Mouse (Mus musculus) hindbrain, embryonic 12.5 days (tissue): ENCODE data around the gene Nprl3. TPM values are rescaled to one million over a fixed set of nuclear protein-coding genes. Genes with fewer than 3 reads are reported as not detected.

Source experiments
- ATAC-seq: fragments of 200-750 bp; cut with Nextera tagmentation; 2 replicates; pipeline ENCODE4 v1.8.0; 2017; ENCODE audit warnings: moderate TSS enrichment; ENCODE audit not compliant: low FRiP score
- H3K27ac ChIP-seq: fragments of 300-500 bp; sonication (generic); 2 replicates; pipeline ENCODE4 v1.5.1; 2016; ENCODE audit warnings: mild to moderate bottlenecking
- H3K27me3 ChIP-seq: fragments of 300-500 bp; sonication (generic); 2 replicates; pipeline ENCODE4 v1.6.1; 2016; ENCODE audit warnings: mild to moderate bottlenecking
- H3K36me3 ChIP-seq: fragments of 300-500 bp; sonication (generic); 2 replicates; pipeline ENCODE4 v1.6.1; 2016; ENCODE audit warnings: mild to moderate bottlenecking
- H3K4me1 ChIP-seq: fragments of 300-500 bp; sonication (generic); 2 replicates; pipeline ENCODE4 v1.6.1; 2016
- H3K4me2 ChIP-seq: fragments of 300-500 bp; sonication (generic); replicated peaks from 2 replicates; pipeline ENCODE4 v1.6.1; 2016; ENCODE audit warnings: mild to moderate bottlenecking
- H3K4me3 ChIP-seq: fragments of 300-500 bp; sonication (generic); 2 replicates; pipeline ENCODE4 v1.5.1; 2016; ENCODE audit warnings: mild to moderate bottlenecking
- H3K9ac ChIP-seq: fragments of 300-500 bp; sonication (generic); 2 replicates; pipeline ENCODE4 v1.6.1; 2016; ENCODE audit warnings: mild to moderate bottlenecking, moderate library complexity
- H3K9me3 ChIP-seq: fragments of 300-500 bp; sonication (generic); replicated peaks from 2 replicates; pipeline ENCODE4 v1.6.1; 2016; ENCODE audit warnings: mild to moderate bottlenecking
- WGBS: fragments of 180-500 bp; shearing (Covaris S2); methylation state at CpG from one replicate; pipeline ENCODE4 v1.1.7; 2016; 5-methylcytosine and 5-hydroxymethylcytosine counted together
- polyA plus RNA-seq: library from polyadenylated mRNA; unstranded; fragments of >200 nt; fragmentation: Nextera tagmentation; extraction: Ambion mirVana; gene quantifications from 2 replicates; pipeline ENCODE4 v1.2.1, GENCODE M21; 2016

The Nprl3 gene
- polyA plus RNA-seq, 1 experiment from 2014 or later, result 51.3 TPM

GRCm38 (mm10) chr11:32262674-32263415 is 4.7 kb downstream of the Nprl3 start:
- 80% methylated on average over 10 of the region's 10 CpGs for WGBS
- no peak for ATAC-seq
- H3K27ac ChIP-seq, result peak overlapping the region; percentile 14; the same call in 1 of the 2 replicates
- no peak overlapping the region for H3K9ac ChIP-seq
- H3K36me3 ChIP-seq, result peaks cover 14% of the 10 kb centered on the region; the same call in 1 of the 2 replicates
- no peak overlapping the region for H3K4me3 ChIP-seq
- no peaks in the 10 kb centered on the region for H3K27me3 ChIP-seq
- H3K4me1 ChIP-seq, result peaks cover 10% of the 10 kb centered on the region
- H3K9me3 ChIP-seq, result no peaks in the 10 kb centered on the region
- no peak overlapping the region for H3K4me2 ChIP-seq

GRCm38 (mm10) chr11:32256566-32256965 is 10.9 kb downstream of the Nprl3 start:
- Histone ChIP-seq H3K9me3 (no peaks in the 10 kb centered on the region), H3K4me2 (no peak overlapping the region), H3K27me3 (no peaks in the 10 kb centered on the region), H3K9ac (no peak overlapping the region), H3K27ac (no peak overlapping the region), H3K4me1 (no peaks in the 10 kb centered on the region), H3K36me3 (peaks cover 27% of the 10 kb centered on the region), H3K4me3 (no peak overlapping the region)
- ATAC-seq, result no peak
- 87% methylated on average over 3 of the region's 3 CpGs for WGBS

GRCm38 (mm10) chr11:32256146-32256545 is 11.4 kb downstream of the Nprl3 start:
- no peak overlapping the region for H3K4me2 ChIP-seq
- ATAC-seq, result no peak
- no peak overlapping the region for H3K27ac ChIP-seq
- H3K4me3 ChIP-seq, result no peak overlapping the region
- H3K4me1 ChIP-seq, result no peaks in the 10 kb centered on the region
- no peaks in the 10 kb centered on the region for H3K9me3 ChIP-seq
- H3K27me3 ChIP-seq, result no peaks in the 10 kb centered on the region
- H3K36me3 ChIP-seq, result peaks cover 31% of the 10 kb centered on the region
- no peak overlapping the region for H3K9ac ChIP-seq
- 88% methylated on average over 1 of the region's 1 CpGs for WGBS

- WGBS, result 97% methylated on average over 1 of the region's 1 CpGs
- Histone ChIP-seq H3K4me1 (no peaks in the 10 kb centered on the region), H3K9ac (no peak overlapping the region), H3K27ac (no peak overlapping the region), H3K4me2 (no peak overlapping the region), H3K9me3 (no peaks in the 10 kb centered on the region), H3K4me3 (no peak overlapping the region), H3K36me3 (peaks cover 47% of the 10 kb centered on the region), H3K27me3 (no peaks in the 10 kb centered on the region)
- ATAC-seq, result no peak
Observed at GRCm38 (mm10) chr11:32253121-32253520, 14.4 kb downstream of the Nprl3 start.

- 90% methylated on average over 8 of the region's 8 CpGs for WGBS
- Histone ChIP-seq H3K27ac (no peak overlapping the region), H3K9ac (no peak overlapping the region), H3K4me3 (no peak overlapping the region), H3K4me1 (no peaks in the 10 kb centered on the region), H3K9me3 (no peaks in the 10 kb centered on the region), H3K27me3 (no peaks in the 10 kb centered on the region), H3K36me3 (peaks cover 66% of the 10 kb centered on the region), H3K4me2 (no peak overlapping the region)
- ATAC-seq, result no peak
Observed at GRCm38 (mm10) chr11:32250880-32251763, 16.4 kb downstream of the Nprl3 start.

GRCm38 (mm10) chr11:32248350-32248749 is 19.2 kb downstream of the Nprl3 start:
- H3K36me3 ChIP-seq, result peaks cover 71% of the 10 kb centered on the region
- no peaks in the 10 kb centered on the region for H3K4me1 ChIP-seq
- H3K4me3 ChIP-seq, result no peak overlapping the region
- H3K9ac ChIP-seq, result no peak overlapping the region
- no peaks in the 10 kb centered on the region for H3K9me3 ChIP-seq
- H3K27ac ChIP-seq, result no peak overlapping the region
- no peaks in the 10 kb centered on the region for H3K27me3 ChIP-seq
- no peak overlapping the region for H3K4me2 ChIP-seq
- WGBS, result 93% methylated on average over 3 of the region's 3 CpGs
- no peak for ATAC-seq

- Histone ChIP-seq H3K4me3 (no peak overlapping the region), H3K36me3 (peaks cover 67% of the 10 kb centered on the region), H3K9me3 (no peaks in the 10 kb centered on the region), H3K4me2 (no peak overlapping the region), H3K4me1 (no peaks in the 10 kb centered on the region), H3K27ac (no peak overlapping the region), H3K27me3 (no peaks in the 10 kb centered on the region), H3K9ac (no peak overlapping the region)
- ATAC-seq, result no peak
Observed at GRCm38 (mm10) chr11:32247068-32247467, 20.4 kb downstream of the Nprl3 start.

GRCm38 (mm10) chr11:32245614-32246013 is 21.9 kb downstream of the Nprl3 start:
- Histone ChIP-seq H3K4me3 (no peak overlapping the region), H3K27me3 (no peaks in the 10 kb centered on the region), H3K9ac (no peak overlapping the region), H3K27ac (no peak overlapping the region), H3K9me3 (no peaks in the 10 kb centered on the region), H3K36me3 (peaks cover 56% of the 10 kb centered on the region), H3K4me2 (no peak overlapping the region), H3K4me1 (no peaks in the 10 kb centered on the region)
- ATAC-seq, result no peak
- WGBS, result 88% methylated on average over 6 of the region's 6 CpGs

- Histone ChIP-seq H3K4me1 (no peaks in the 10 kb centered on the region), H3K9me3 (no peaks in the 10 kb centered on the region), H3K4me2 (no peak overlapping the region), H3K27ac (no peak overlapping the region), H3K27me3 (no peaks in the 10 kb centered on the region), H3K36me3 (peaks cover 56% of the 10 kb centered on the region), H3K9ac (no peak overlapping the region), H3K4me3 (no peak overlapping the region)
- WGBS, result 94% methylated on average over 1 of the region's 1 CpGs
- ATAC-seq, result no peak
Observed at GRCm38 (mm10) chr11:32244617-32245016, 22.9 kb downstream of the Nprl3 start.

- H3K36me3 ChIP-seq, result peaks cover 55% of the 10 kb centered on the region
- no peaks in the 10 kb centered on the region for H3K4me1 ChIP-seq
- no peak overlapping the region for H3K4me3 ChIP-seq
- no peak overlapping the region for H3K27ac ChIP-seq
- ATAC-seq, result no peak
- no peaks in the 10 kb centered on the region for H3K9me3 ChIP-seq
- no peak overlapping the region for H3K4me2 ChIP-seq
- whole genome bisulfite sequencing, result 75% methylated on average over 3 of the region's 3 CpGs
- no peaks in the 10 kb centered on the region for H3K27me3 ChIP-seq
- no peak overlapping the region for H3K9ac ChIP-seq
Observed at GRCm38 (mm10) chr11:32244064-32244463, 23.4 kb downstream of the Nprl3 start.

- Histone ChIP-seq H3K36me3 (peaks cover 50% of the 10 kb centered on the region), H3K9me3 (no peaks in the 10 kb centered on the region), H3K4me2 (no peak overlapping the region), H3K9ac (no peak overlapping the region), H3K27ac (no peak overlapping the region), H3K27me3 (no peaks in the 10 kb centered on the region), H3K4me1 (no peaks in the 10 kb centered on the region), H3K4me3 (no peak overlapping the region)
- ATAC-seq, result no peak
- 70% methylated on average over 7 of the region's 7 CpGs for WGBS
Observed at GRCm38 (mm10) chr11:32243205-32243955, 24.1 kb downstream of the Nprl3 start.

- H3K9ac ChIP-seq, result no peak overlapping the region
- no peak for ATAC-seq
- H3K4me1 ChIP-seq, result no peaks in the 10 kb centered on the region
- H3K4me2 ChIP-seq, result no peak overlapping the region
- no peak overlapping the region for H3K27ac ChIP-seq
- H3K9me3 ChIP-seq, result no peaks in the 10 kb centered on the region
- 93% methylated on average over 3 of the region's 3 CpGs for WGBS
- H3K4me3 ChIP-seq, result no peak overlapping the region
- no peaks in the 10 kb centered on the region for H3K27me3 ChIP-seq
- peaks cover 42% of the 10 kb centered on the region for H3K36me3 ChIP-seq
Observed at GRCm38 (mm10) chr11:32242209-32242608, 25.3 kb downstream of the Nprl3 start.
